Mouse (Mus musculus) adrenal gland, postnatal 10 days (tissue): Measurements from ENCODE around the gene Aplp2. TPM values are rescaled to one million over a fixed set of nuclear protein-coding genes. Genes with fewer than 3 reads are reported as not detected.

Experiments used
- DNase-seq: peaks from one replicate; pipeline ENCODE4 v3.0.0; 2021; ENCODE audit warnings: mixed read lengths
- total RNA-seq, 2 experiments: library from RNA; stranded (reverse); gene quantifications; 2 replicates each; pipeline ENCODE4 v1.2.3; 2021

Aplp2 gene
- total RNA-seq, 2 experiments from 2014 or later: 528 to 532 TPM

DNA sequence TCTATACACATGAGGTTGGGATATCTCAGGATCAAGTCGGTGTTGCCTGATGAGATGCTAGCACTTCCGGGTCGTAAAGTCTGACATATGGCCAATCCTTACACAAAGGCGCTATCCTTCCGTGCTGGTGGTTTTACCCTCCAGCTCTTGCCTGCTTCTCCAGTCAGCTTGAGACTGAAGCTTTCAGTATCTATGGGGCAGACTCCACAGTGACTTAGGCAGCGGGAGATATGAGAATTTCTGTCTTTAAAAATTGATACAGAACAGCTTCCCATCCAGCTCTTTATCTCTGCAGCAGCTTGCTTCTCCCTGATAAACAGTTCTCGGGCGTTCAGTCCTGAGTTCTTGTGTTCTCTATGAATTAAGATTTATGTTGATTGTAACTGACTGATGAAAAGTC lies 14.9 kb upstream of the Aplp2 start:
- DNase-seq: no peak

- no peak for DNase-seq
Measured at GRCm38 (mm10) chr9:31225808-31226207, 14.2 kb upstream of the Aplp2 start.

DNA sequence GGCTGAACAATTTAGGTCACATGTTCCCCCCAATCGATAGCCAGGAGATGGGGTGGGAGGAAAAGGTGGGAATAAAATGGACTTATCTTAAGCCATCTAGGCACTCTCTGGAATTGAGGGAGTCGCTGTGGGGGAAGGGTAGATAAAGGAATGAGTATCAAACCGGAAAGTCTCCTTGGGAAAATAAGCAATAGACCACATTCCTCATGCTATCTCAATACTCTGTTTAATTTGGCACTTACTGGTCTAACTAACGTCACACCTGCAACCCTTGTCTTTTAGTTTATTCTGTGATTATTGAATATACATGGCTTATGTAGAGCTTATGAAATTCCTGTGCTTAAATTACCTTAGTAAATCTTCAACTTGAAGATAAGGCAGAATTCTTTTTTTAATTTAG lies 11.9 kb upstream of the Aplp2 start:
- no peak for DNase-seq

DNA sequence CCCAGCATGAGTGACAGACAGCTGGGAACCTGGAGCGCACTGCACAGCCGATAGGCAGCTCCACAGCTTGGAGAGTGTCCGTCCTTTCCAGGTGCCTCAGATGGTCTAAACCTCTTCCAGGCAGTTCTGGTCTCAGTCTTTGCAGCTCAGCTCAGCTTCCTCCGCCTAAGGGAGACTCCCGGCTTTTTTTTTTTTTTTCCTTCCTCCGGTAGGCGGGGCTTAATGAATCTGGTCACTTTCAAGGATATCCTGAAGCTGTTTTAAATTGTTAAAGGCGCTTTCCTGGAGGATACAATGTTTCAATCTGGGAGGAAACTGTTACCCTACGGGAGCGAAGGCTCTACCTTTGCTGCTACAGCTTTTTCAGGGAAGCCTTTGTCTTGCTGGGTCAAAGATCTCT lies 9.6 kb upstream of the Aplp2 start:
- no peak for DNase-seq

GRCm38 (mm10) chr9:31217631-31218380 lies 6.2 kb upstream of the Aplp2 start:
- DNase-seq: no peak

GRCm38 (mm10) chr9:31212500-31213008 lies 939 bp upstream of the Aplp2 start:
- DNase-seq: no peak

GRCm38 (mm10) chr9:31210749-31211689 lies 596 bp downstream of the Aplp2 start:
- DNase-seq: peak; percentile 80

GRCm38 (mm10) chr9:31210163-31210562 lies 1.5 kb downstream of the Aplp2 start:
- DNase-seq: no peak

- no peak for DNase-seq
Measured at GRCm38 (mm10) chr9:31209502-31209901, 2.1 kb downstream of the Aplp2 start.

- DNase-seq: peak; percentile 36
Measured at GRCm38 (mm10) chr9:31207732-31208131, 3.9 kb downstream of the Aplp2 start.

GRCm38 (mm10) chr9:31204722-31205121 lies 6.9 kb downstream of the Aplp2 start:
- DNase-seq: no peak

- DNase-seq: peak; percentile 39
Measured at GRCm38 (mm10) chr9:31203571-31204210, 7.9 kb downstream of the Aplp2 start.

DNA sequence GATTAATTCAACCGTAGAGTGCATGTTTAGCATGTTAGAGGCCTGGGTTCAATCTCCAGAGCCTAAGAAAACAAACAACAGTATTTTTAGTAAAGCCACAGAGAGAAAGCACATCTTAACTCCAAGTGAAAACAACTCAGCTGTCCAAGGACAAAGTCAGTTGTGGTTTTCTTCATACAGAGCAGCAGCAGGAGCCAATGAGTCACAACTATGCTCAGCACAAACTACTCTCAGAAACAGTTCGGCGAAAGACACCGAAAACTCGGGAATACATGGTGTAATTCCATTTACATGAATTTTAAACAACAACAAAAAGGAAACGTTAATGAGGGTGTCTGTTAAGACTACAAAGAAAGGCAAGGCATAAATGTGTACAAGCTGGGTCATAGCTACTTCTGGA lies 8.5 kb downstream of the Aplp2 start:
- DNase-seq: no peak

DNA sequence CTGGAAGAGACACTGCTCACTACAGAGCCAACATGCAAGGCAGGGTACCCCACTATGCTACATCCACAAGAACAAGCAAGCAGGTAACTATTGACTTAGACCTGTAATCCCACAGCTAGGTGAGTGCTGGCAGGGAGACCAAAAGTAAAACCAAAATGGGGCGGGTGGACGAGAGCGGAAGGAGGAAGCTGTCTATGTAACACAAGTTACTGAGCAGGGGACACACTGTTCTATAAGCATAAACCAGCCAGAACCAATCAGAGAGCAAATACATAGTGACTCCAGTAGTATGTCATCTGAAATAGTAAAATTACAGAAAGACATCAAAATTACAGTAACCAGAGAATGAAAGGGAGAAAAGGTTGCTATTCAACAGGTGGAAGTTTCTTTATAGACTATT lies 13.0 kb downstream of the Aplp2 start:
- no peak for DNase-seq

- DNase-seq: no peak
Measured at GRCm38 (mm10) chr9:31197782-31198181, 13.8 kb downstream of the Aplp2 start.

DNA sequence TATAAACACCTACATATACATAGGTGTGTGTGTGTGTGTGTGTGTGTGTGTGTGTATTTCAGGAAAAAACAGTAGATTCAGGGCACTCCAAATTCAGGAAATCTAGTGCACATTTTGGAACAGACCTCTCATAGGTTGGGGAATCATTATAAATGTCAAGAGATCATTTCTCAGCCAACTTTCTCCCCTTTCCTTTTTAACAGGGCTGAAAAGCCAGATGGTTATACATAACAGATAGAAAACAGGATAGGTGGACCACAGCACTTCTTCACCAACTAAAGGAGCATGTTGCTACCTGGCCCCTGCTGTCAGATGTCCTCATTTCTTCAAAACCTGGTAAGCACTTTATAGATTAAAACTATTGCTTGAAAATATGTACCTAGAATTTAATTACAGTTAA lies 14.9 kb downstream of the Aplp2 start:
- no peak for DNase-seq

DNA sequence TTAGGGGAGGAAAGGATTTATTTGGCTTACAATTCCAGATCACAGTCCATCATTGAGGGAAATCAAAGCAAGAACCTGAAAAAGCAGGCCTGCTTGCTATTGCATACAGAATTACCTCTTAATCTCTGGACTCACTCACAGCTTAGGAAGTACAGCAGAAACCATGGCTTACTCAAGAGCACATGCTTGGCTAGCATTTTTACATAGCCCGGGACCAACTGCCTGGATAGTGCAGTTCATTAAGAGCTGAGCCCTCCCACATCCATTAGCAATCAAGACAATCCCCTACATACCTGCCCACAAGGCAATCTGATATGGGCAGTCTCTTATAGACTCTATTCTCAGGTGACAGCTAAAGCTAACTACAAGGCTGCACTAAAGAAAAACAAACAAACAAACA lies 16.0 kb downstream of the Aplp2 start:
- no peak for DNase-seq

GRCm38 (mm10) chr9:31192378-31192777 lies 19.2 kb downstream of the Aplp2 start:
- DNase-seq: no peak

DNA sequence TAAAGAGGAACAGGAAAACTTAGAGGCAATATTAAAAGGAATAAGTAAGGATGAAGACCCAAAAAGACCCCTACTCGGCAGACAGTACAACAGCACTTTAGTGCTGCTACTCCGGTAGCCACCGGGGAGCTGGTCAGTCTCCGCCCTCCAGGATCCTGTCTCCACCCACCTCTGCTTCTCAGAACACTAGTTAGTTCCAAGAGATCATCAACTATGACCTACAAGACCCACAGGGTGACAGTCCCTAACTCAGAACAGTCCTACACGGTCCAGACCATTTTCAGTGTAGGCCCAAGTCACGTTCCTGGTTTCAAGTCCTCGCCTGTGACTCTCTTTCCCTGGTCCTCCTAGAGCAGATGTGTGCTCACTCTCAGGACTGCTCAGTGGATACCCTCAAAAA lies 20.1 kb downstream of the Aplp2 start:
- peak; percentile 44 for DNase-seq

- DNase-seq: peak; percentile 41
Measured at GRCm38 (mm10) chr9:31189194-31189593, 22.4 kb downstream of the Aplp2 start.

GRCm38 (mm10) chr9:31184439-31184838 lies 27.2 kb downstream of the Aplp2 start:
- no peak for DNase-seq

DNA sequence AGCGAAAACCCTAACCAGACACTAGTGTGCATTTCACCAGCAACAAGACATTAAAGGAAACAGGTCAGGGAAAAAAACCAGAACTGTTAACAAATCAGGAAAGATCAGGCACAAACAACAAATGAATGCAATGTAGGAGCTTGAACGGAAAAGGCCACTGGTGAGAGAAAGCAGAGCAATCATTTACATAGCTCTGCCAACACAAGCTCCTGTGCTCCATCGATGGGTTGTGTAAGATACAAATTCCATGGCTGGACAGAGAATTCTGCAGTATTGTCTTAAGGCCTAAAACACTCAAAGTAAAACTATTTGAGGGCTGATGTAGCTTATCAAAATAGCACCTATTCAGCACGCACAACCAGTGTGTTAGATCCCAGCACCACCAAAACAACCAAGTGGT lies 28.6 kb downstream of the Aplp2 start:
- no peak for DNase-seq
